Mouse (Mus musculus) CH12.LX (cell line): ENCODE data around the gene Lzts2. TPM values are rescaled to one million over a fixed set of nuclear protein-coding genes. Genes with fewer than 3 reads are reported as not detected.

Experiments used
- DNase-seq: peaks from one replicate; pipeline ENCODE4 v3.0.0-alpha.2; 2013; ENCODE audit errors: extremely low read depth
- H3K27ac ChIP-seq: 2 replicates; pipeline ENCODE4 v1.5.1; 2012; ENCODE audit warnings: low read depth, mild to moderate bottlenecking, control low read depth, moderate library complexity; ENCODE audit not compliant: insufficient read depth
- H3K27me3 ChIP-seq: replicated peaks from 2 replicates; pipeline ENCODE3; 2012; ENCODE audit warnings: inconsistent platforms
- H3K36me3 ChIP-seq, 2 experiments: replicated peaks in 1 of 2; 2 replicates each; pipeline versions ENCODE3 to v1.6.1; 2012; ENCODE audit warnings: inconsistent platforms in 1 of 2, low read length in 1 of 2, mild to moderate bottlenecking in 1 of 2, mixed read lengths in 1 of 2, moderate library complexity in 1 of 2; ENCODE audit not compliant: control insufficient read depth in 1 of 2, insufficient read depth in 1 of 2
- H3K4me1 ChIP-seq, 2 experiments: 2 replicates each; pipeline ENCODE4 v1.6.1; 2012; ENCODE audit warnings: inconsistent platforms in 1 of 2, moderate library complexity in 1 of 2; ENCODE audit not compliant: insufficient read depth in 2 of 2, control insufficient read depth in 1 of 2
- H3K4me2 ChIP-seq: 2 replicates; pipeline ENCODE4 v1.6.1; 2012; ENCODE audit warnings: low read depth, mild to moderate bottlenecking, control low read depth; ENCODE audit not compliant: poor library complexity, insufficient read depth, severe bottlenecking
- H3K4me3 ChIP-seq, 3 experiments: fragments of 150-350 bp in 1 of 3; sonication (generic) in 1 of 3; replicated peaks in 1 of 3; 2 replicates each; pipeline versions ENCODE3 to v1.5.1; 2011 to 2012; ENCODE audit warnings: low read depth in 2 of 3, low read length in 2 of 3, mild to moderate bottlenecking in 2 of 3, moderate library complexity in 2 of 3, control low read depth in 1 of 3, improper control_type of control experiment in 1 of 3, inconsistent platforms in 1 of 3, mixed read lengths in 1 of 3; ENCODE audit not compliant: poor library complexity in 1 of 3
- H3K79me2 ChIP-seq: replicated peaks from 2 replicates; pipeline ENCODE4 v1.6.1; 2012; ENCODE audit warnings: mild to moderate bottlenecking, moderate library complexity; ENCODE audit not compliant: control insufficient read depth, poor library complexity, insufficient read depth, severe bottlenecking; ENCODE audit errors: extremely low read depth
- H3K9ac ChIP-seq: 2 replicates; pipeline ENCODE4 v1.6.1; 2012; ENCODE audit warnings: low read depth, mild to moderate bottlenecking, control low read depth, moderate library complexity; ENCODE audit not compliant: insufficient read depth
- H3K9me3 ChIP-seq: replicated peaks from 2 replicates; pipeline ENCODE3; 2012; ENCODE audit warnings: low read length, inconsistent platforms, mixed read lengths
- ELF1 ChIP-seq: IDR thresholded peaks from 2 replicates; pipeline ENCODE4 v1.6.1; 2014; ENCODE audit warnings: low read depth, mild to moderate bottlenecking, inconsistent platforms, low read length, improper control_type of control experiment
- ETS1 ChIP-seq: conservative IDR thresholded peaks from 2 replicates; pipeline ENCODE4 v1.6.1; 2012; ENCODE audit warnings: low read depth, mild to moderate bottlenecking, inconsistent platforms, low read length, improper control_type of control experiment, moderate library complexity
- GABPA ChIP-seq: IDR thresholded peaks from 2 replicates; pipeline ENCODE4 v1.6.1; 2012; ENCODE audit warnings: low read depth, low read length, improper control_type of control experiment, inconsistent platforms; ENCODE audit not compliant: insufficient replicate concordance
- IRF4 ChIP-seq: IDR thresholded peaks from 2 replicates; pipeline ENCODE4 v1.6.1; 2014; ENCODE audit warnings: low read depth, mild to moderate bottlenecking, inconsistent platforms, low read length, improper control_type of control experiment
- MAX ChIP-seq: IDR thresholded peaks from 2 replicates; pipeline ENCODE4 v1.6.1; 2011; ENCODE audit warnings: low read length, improper control_type of control experiment
- MAZ ChIP-seq: IDR thresholded peaks from 2 replicates; pipeline ENCODE4 v1.6.1; 2012; ENCODE audit warnings: low read depth, mild to moderate bottlenecking, inconsistent platforms, low read length, improper control_type of control experiment, moderate library complexity
- NRF1 ChIP-seq: IDR thresholded peaks from 2 replicates; pipeline ENCODE4 v1.6.1; 2014; ENCODE audit warnings: low read depth, mild to moderate bottlenecking, inconsistent platforms, low read length, improper control_type of control experiment, moderate library complexity
- POLR2A ChIP-seq: IDR thresholded peaks from 2 replicates; pipeline ENCODE4 v1.6.1; 2011; ENCODE audit warnings: low read depth, mild to moderate bottlenecking, improper control_type of control experiment, low read length
- POLR2AphosphoS2 ChIP-seq: IDR thresholded peaks from 2 replicates; pipeline ENCODE4 v1.6.1; 2011; ENCODE audit warnings: low read depth, low read length, improper control_type of control experiment
- TBP ChIP-seq: conservative IDR thresholded peaks from 2 replicates; pipeline ENCODE4 v1.6.1; 2011; ENCODE audit warnings: low read depth, low read length, improper control_type of control experiment
- USF2 ChIP-seq: conservative IDR thresholded peaks from 2 replicates; pipeline ENCODE4 v1.6.1; 2011; ENCODE audit warnings: low read depth, low read length, improper control_type of control experiment
- ZC3H11A ChIP-seq: IDR thresholded peaks from 2 replicates; pipeline ENCODE4 v1.6.1; 2012; ENCODE audit warnings: low read depth, mild to moderate bottlenecking, inconsistent platforms, low read length, improper control_type of control experiment
- ZKSCAN1 ChIP-seq: IDR thresholded peaks from 2 replicates; pipeline ENCODE4 v1.6.1; 2012; ENCODE audit warnings: low read depth, inconsistent platforms, low read length, improper control_type of control experiment, borderline replicate concordance
- ZMIZ1 ChIP-seq: IDR thresholded peaks from 2 replicates; pipeline ENCODE4 v1.6.1; 2012; ENCODE audit warnings: low read depth, mild to moderate bottlenecking, inconsistent platforms, low read length, improper control_type of control experiment
- dilution Hi-C: fragments of 300-500 bp; cut with MboI; formaldehyde crosslinking; loops from 2 replicates; pipeline ENCODE4 v1.14.3; 2020; ENCODE audit warnings: low sequenced_read_pairs; ENCODE audit not compliant: extremely low pct_unique_long_range_greater_than_20kb, extremely low pct_ligation_motif_present
- in situ Hi-C: fragments of 300-500 bp; cut with MboI; formaldehyde crosslinking; loops from 3 replicates; pipeline ENCODE4 v1.14.3; 2019; ENCODE audit warnings: low sequenced_read_pairs, low pct_ligation_motif_present, low pct_unique_long_range_greater_than_20kb, mixed read lengths
- polyA plus RNA-seq: library from polyadenylated mRNA; unstranded; fragments of >175 nt; gene quantifications from 2 replicates; pipeline ENCODE4 v1.2.1, GENCODE M21; 2012; ENCODE audit warnings: low read depth; ENCODE audit not compliant: insufficient read length
- total RNA-seq, 2 experiments: library from RNA; depleted of rRNA; stranded (reverse); fragments of 300-350 nt in 1 of 2; fragments of >200 nt in 1 of 2; gene quantifications; 2 replicates each; pipeline ENCODE4 v1.2.3; 2012 to 2014

Lzts2 gene
- total and polyA plus RNA-seq, 3 experiments, result 0.68 to 22.1 (median 2.2) TPM

GRCm38 (mm10) chr19:45048644-45049365 lies 34.6 kb downstream of the Lzts2 start:
- no peaks in the 10 kb centered on the region for H3K9me3 ChIP-seq
- peaks cover 12 to 41% of the 10 kb centered on the region in 2 experiments for H3K36me3 ChIP-seq
- dilution Hi-C loops, result no loop called here
- no peak overlapping the region for H3K27ac ChIP-seq
- peak overlapping the region; percentile 45; the same call in 1 of the 2 replicates for H3K4me2 ChIP-seq
- no peaks in the 10 kb centered on the region for H3K79me2 ChIP-seq
- TF ChIP-seq TBP, result no peak
- no peak for TF ChIP-seq USF2
- no peak for TF ChIP-seq IRF4
- no peak for TF ChIP-seq ETS1
- no peak for TF ChIP-seq ELF1
- TF ChIP-seq ZKSCAN1, result no peak
- peaks cover 33% of the 10 kb centered on the region for H3K27me3 ChIP-seq
- in situ Hi-C loops, result loop anchor here (25.0 kb wide), 1 partner anchor 462 kb away; no protein-coding TSS in a partner anchor
- DNase-seq, result no peak
- H3K9ac ChIP-seq, result peak overlapping the region; percentile 50; the same call in 1 of the 2 replicates
- peaks cover 4 to 26% of the 10 kb centered on the region in 2 experiments; a peak in 3 of 4 replicates for H3K4me1 ChIP-seq
- peak overlapping the region in 1 of 3 experiments; percentile 93 for H3K4me3 ChIP-seq

GRCm38 (mm10) chr19:45049523-45049922 lies 35.3 kb downstream of the Lzts2 start:
- Histone ChIP-seq H3K27ac (no peak overlapping the region), H3K4me3 (no peak overlapping the region), H3K79me2 (no peaks in the 10 kb centered on the region), H3K9me3 (no peaks in the 10 kb centered on the region), H3K4me2 (no peak overlapping the region), H3K9ac (no peak overlapping the region), H3K27me3 (peaks cover 28% of the 10 kb centered on the region), H3K4me1 (peaks cover 4 to 26% of the 10 kb centered on the region in 2 experiments; a peak in 3 of 4 replicates), H3K36me3 (peaks cover 13 to 44% of the 10 kb centered on the region in 2 experiments)
- in situ Hi-C loops, result loop anchor here (25.0 kb wide), 1 partner anchor 462 kb away; no protein-coding TSS in a partner anchor
- DNase-seq, result no peak
- dilution Hi-C loops, result no loop called here
- TF ChIP-seq POLR2AphosphoS2 (no peak), ZKSCAN1 (no peak), ZMIZ1 (no peak), ZC3H11A (no peak), IRF4 (no peak), GABPA (no peak), MAX (no peak), MAZ (no peak), POLR2A (no peak), NRF1 (no peak)
